Mouse (Mus musculus) c-Kit-positive CD71-positive TER-119-negative erythroid progenitor cells, embryonic 14.5 days (primary cell): ENCODE measurements at regions not wholly inside any gene's neighbourhood (a gene's known extent, or its start where the extent isn't known, plus 50 kb on each side); places are given as distances from the start of the nearest gene placed in this dataset.

Experiments used
- DNase-seq: peaks from one replicate; pipeline ENCODE4 v3.0.0-alpha.2; 2013; ENCODE audit warnings: low read depth

DNA sequence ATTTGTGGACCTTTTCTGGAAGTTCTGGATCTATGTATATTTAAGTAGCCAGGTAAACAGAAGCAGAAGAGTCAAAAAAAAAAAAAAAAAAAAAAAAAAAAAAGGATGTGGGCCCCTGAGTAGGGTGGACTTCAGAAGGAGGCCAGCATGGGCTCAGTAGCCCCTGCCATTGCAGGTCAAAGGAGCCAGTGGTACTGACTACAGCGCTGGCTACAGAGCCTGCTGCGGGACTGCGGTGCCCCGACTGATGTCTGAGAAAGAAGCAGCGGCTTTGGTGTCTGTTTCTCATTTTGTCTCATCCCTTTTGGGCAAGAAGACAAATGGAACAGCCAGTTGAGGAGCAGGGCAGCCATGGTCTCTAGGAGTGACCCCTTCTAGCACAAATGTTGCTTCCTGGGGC, 134.9 kb downstream of the Gm4791 start:
- DNase-seq: no peak

GRCm38 (mm10) chr9:47133873-47134272, 135.3 kb downstream of the Gm4791 start:
- DNase-seq: peak; percentile 16

DNA sequence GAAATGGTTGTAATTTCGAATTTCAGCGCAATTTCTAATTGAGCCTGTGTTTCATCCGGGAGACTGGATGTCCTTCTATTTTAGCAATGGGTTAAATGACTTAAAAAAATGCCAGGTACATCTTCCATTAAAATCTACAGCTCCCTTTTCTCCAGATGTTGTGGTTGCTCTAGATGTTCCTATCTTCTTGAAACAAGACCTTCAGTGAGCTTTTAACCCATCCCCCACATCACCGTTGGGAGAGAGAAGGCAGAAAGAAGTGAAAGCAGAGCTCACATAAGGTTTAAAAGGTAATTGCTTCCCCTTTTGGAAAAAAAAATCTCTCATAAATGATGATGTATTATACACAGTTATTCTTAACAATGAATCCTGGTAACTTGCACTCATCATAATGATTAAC, 135.9 kb downstream of the Gm4791 start:
- peak; percentile 25 for DNase-seq

- DNase-seq: no peak
Measured at GRCm38 (mm10) chr9:47136641-47137040, 138.1 kb downstream of the Gm4791 start.

GRCm38 (mm10) chr9:47153471-47153870, 154.9 kb downstream of the Gm4791 start:
- no peak for DNase-seq

DNA sequence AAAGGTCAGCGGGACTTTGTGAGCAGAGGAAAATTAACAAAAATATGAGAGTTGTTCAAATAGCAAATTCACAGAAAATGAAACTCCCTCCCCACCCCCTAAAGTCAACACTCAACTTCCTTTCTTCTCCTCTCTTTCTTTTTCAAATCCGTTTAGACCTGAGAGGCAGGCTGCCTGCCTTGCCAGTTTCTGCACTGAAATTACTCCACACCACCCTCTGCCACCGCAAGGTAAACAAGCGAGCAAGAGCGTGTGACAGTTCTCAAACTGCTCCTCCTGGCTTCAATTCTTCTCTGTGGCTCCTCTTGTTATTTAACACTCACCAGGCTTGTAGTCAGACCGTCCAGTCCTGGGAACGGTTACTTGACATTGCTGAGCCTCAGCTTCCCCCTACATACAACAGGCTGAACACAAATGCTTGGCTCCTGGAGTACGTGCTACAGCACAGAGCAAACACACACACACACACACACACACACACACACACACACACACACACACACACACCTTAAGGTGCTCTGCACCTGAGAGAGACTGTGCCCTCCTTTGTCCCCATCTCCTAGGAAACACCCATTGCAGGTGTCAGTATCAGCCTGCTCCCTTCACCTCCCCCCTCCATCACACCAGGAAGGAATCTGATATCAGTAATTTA, 167.1 kb downstream of the Gm4791 start:
- DNase-seq: no peak

DNA sequence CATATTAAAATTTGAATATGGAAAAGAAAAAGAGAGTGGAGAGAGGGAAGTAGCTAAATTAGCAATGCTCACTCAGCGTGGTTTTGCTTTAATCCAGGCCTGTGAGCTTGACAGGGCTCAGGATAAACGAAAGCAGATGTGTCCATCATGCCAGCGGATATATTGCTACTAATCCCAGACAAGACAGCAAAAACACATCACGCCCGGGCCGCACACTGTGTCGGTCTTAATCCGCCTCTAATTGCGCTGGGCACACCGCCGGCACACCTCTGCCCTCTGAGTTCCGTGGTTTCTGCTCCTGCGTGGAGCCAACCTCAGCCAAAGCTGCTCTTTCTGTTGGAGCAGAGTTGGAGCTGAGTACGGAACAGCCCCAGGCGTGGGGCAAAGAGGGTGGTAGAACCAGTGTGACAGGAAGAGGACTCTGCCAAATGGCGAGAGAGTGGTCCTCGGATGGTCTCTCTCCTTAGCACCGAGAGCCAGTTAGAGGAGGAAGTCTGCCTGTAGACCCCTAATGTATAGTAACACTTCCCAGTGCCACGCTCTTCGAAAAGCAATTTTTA, 169.2 kb downstream of the Gm4791 start:
- no peak for DNase-seq

DNA sequence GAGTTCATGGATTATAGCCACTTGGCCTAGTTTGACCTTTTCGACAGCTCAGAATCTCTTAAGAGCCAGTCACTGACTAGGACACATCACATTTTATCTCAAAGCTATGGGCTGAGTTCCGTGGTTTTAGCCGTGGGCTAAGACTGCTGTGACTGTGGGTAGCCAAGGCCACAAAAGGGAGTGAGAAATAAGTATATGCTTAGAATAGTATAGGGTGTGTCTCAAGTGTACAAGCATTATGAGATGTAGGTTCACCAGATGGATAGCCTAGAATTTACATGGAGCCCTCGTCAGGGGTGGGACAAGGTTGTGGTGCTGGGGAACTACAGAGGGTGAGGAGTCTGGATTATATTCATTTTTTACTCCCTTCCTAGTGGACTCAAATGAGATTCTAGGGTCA, 177.5 kb downstream of the Gm4791 start:
- no peak for DNase-seq

DNA sequence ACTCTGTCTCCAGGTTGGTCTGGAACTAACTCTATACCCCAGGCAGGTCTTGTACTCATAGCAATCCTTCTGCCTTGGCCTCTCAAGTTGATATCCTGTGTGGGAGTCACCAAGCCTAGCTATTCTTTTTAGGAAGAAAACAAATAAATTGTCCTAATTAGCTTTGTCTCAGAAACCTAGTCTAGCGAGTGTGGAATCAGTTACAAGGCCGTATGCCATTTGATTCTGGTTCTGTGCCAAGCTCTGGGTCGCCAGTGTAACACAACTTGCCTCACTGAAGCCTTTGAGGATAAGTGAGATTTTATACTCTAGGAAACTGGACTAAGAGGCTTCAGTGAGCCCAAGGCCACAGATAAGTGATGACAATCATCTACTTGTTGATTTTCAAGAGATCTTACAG, 219.6 kb downstream of the Gm4791 start:
- no peak for DNase-seq

GRCm38 (mm10) chr9:47223536-47223935, 225.0 kb downstream of the Gm4791 start:
- no peak for DNase-seq

- no peak for DNase-seq
Measured at GRCm38 (mm10) chr9:47224249-47224648, 225.7 kb downstream of the Gm4791 start.

- no peak for DNase-seq
Measured at GRCm38 (mm10) chr9:47226476-47227271, 228.1 kb downstream of the Gm4791 start.

- no peak for DNase-seq
Measured at GRCm38 (mm10) chr9:47227298-47227697, 228.8 kb downstream of the Gm4791 start.

- DNase-seq: no peak
Measured at GRCm38 (mm10) chr9:47228736-47229135, 230.2 kb downstream of the Gm4791 start.

GRCm38 (mm10) chr9:47229296-47229695, 230.8 kb downstream of the Gm4791 start:
- no peak for DNase-seq

DNA sequence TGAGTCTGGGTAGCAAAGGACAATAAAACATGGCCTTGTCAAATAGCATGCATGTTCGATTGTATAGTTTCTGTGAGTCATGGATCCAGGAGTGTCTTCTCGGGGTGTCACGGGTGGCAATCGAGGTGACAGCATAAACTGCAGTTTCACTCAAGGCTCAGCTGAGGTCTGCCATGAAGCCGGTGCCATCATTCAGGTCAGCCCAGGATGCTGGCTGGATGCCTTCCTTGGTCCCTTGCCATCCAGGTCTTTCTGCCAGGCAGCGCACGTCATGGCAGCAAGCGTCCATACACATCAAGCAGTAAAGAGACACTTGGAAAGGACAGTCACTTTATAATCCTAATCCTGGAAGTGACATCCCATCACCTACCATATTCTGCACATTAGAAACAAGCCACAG, 242.4 kb downstream of the Gm4791 start:
- no peak for DNase-seq

DNA sequence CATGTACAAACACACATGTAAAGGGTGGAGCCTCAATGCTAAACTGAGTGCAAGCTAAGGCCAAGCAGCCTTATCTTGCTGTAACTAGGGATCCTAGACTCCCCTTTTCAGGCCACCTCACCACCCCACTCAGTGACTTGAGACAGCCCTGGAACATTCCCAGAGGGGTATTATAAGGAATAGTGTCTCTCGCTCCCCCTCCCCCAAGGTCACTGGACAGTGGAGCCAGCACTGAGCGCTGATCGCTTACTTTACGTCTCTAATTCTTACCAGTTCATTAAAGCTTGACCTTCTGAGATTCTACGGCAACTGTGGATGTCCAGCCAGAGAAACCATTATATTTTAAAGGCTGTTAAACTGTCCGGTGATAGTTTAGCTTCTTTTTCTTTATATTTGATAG, 243.5 kb downstream of the Gm4791 start:
- no peak for DNase-seq

GRCm38 (mm10) chr9:47242526-47242925, 244.0 kb downstream of the Gm4791 start:
- no peak for DNase-seq

DNA sequence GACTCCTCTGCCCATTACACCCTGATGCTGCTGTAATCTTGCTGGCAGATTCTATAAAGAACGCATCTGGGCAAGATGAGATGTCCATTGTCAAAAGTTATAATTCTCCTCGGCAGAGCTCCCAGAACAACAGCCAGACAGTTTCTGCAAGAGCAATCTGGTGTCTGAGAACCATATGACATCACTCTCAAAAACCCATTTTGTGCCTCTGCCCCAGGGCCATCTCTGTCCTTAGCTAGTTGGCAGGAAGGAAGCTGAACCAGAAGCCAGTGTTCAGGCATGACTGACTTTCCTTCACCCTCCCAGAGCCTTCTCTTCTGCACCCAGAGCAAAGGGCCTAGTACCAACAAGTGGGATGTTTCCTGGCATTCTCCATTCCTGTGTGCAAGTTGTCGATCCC, 250.5 kb downstream of the Gm4791 start:
- no peak for DNase-seq

DNA sequence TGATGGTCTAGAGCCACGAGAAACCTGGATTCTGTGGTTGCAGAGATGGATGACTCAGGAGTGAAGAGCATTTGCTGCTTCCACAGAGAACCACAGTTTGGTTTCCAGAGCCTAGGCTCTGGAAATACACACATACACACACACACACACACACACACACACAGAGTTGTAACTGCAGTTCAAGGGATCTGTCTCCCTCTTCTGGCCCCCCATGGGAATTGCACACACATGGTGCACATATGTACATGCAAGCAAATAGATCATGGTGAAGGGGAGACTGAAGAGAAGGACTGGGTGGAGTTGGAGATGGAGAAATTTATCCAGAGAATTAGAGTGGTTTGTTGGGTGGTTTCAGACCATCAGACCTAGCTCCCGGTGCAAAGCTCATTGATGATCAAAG, 252.6 kb downstream of the Gm4791 start:
- no peak for DNase-seq

DNA sequence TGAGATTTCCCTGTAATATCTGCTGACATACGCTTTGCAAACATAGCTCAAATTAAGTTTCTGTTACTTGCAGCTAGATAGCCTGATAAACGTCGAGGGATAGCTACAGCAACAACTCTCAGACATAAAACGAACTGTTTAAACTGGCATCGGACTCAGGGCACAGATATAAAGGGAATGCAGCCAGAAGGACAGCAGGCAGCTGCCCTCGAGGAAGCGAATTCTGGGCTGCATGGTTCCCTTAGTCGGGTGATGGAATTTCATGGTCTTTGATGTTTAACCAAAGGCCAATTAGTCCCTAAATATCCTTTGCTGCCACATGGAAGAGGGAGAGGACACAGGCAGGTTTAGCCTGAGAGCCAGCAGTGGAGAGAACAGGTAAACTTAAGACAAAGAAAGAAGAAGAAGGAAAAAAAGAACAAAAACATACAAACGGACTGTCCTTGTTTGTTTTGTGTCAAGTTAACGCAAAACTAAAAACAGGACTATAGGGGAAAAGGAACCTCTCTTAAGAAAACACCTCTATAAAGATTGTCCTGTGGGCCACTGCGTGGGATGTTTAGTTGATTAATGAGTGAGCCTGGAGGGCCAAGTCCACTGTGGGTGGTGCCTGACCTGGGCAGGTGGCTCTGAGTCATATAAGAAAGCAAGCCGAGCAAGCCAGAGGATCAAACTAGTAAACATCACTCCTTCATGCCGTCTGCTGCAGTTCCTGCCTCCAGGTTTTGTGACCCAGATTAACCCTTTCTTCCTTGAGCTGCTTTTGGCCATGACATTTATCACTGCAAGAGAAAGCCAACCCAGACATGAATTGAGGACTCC, 255.5 kb downstream of the Gm4791 start:
- no peak for DNase-seq

DNA sequence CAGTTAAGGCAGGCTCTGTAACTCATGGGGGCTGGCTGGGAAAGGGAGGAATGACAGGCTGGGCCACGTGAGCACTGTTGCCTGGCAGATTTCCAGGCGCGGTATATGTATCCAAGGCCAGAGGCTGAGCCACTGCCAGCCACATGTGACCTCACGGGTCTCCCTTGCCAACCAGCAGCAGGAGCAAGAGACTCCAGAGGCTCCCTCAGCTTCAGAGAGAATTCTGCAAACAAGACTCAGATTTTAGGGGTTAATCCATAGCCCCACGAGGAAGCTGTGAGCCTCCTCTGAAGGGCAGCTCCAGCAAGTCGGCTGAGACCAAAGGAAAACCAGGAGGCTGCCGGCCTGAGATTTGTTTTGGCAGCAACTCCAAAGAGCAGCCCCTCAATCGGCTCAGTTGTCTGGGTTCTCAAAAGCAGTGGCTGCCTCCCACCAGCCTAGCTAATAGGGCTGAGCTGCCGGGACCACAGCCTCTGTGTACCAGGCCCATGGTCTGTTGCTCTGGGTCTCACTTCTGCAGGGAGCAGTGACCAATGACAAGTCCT, 264.0 kb upstream of the Cadm1 start:
- no peak for DNase-seq
